Mouse (Mus musculus) stomach, embryonic 14.5 days (tissue): ENCODE data around the gene Scyl1. TPM values are rescaled to one million over a fixed set of nuclear protein-coding genes. Genes with fewer than 3 reads are reported as not detected.
A peak's percentile ranks its signal among the peaks of the same experiment; 100 is the strongest.

Experiments used
- ATAC-seq: fragments of 200-750 bp; cut with Nextera tagmentation; 2 replicates; pipeline ENCODE4 v1.8.0; 2017; ENCODE audit warnings: low read depth, moderate TSS enrichment; ENCODE audit not compliant: insufficient number of reproducible peaks, insufficient read depth, low FRiP score
- H3K27ac ChIP-seq: fragments of 300-500 bp; sonication (generic); 2 replicates; pipeline ENCODE4 v1.5.1; 2014; ENCODE audit warnings: mild to moderate bottlenecking, low read length, moderate library complexity, mixed read lengths
- H3K27me3 ChIP-seq: fragments of 300-500 bp; sonication (generic); 2 replicates; pipeline ENCODE4 v1.6.1; 2014; ENCODE audit warnings: low read length, control low read depth, mixed read lengths; ENCODE audit not compliant: control insufficient read depth, insufficient read depth
- H3K36me3 ChIP-seq: fragments of 300-500 bp; sonication (generic); 2 replicates; pipeline ENCODE4 v1.6.1; 2014; ENCODE audit warnings: mild to moderate bottlenecking, control low read depth, low read length, moderate library complexity, mixed read lengths; ENCODE audit not compliant: control insufficient read depth, insufficient read depth
- H3K4me1 ChIP-seq: fragments of 300-500 bp; sonication (generic); 2 replicates; pipeline ENCODE4 v1.6.1; 2014; ENCODE audit warnings: low read length, control low read depth, mixed read lengths; ENCODE audit not compliant: control insufficient read depth, insufficient read depth
- H3K4me2 ChIP-seq: fragments of 300-500 bp; sonication (generic); replicated peaks from 2 replicates; pipeline ENCODE4 v1.6.1; 2014; ENCODE audit warnings: low read depth, low read length, control low read depth
- H3K4me3 ChIP-seq: fragments of 300-500 bp; sonication (generic); 2 replicates; pipeline ENCODE4 v1.5.1; 2014; ENCODE audit warnings: low read depth, low read length, control low read depth
- H3K9ac ChIP-seq: fragments of 300-500 bp; sonication (generic); replicated peaks from 2 replicates; pipeline ENCODE4 v1.6.1; 2014; ENCODE audit warnings: low read depth, mild to moderate bottlenecking, control low read depth, low read length, moderate library complexity, mixed read lengths
- H3K9me3 ChIP-seq: fragments of 300-500 bp; sonication (generic); 2 replicates; pipeline ENCODE4 v1.6.1; 2016; ENCODE audit warnings: low read depth, low read length, control low read depth; ENCODE audit not compliant: control insufficient read depth
- WGBS: fragments of 180-500 bp; shearing (Covaris S2); extraction: QIAGEN DNeasy Blood & Tissue Kit; methylation state at CpG from one replicate; pipeline ENCODE4 v1.1.7; 2014; 5-methylcytosine and 5-hydroxymethylcytosine counted together
- polyA plus RNA-seq: library from polyadenylated mRNA; unstranded; fragments of >200 nt; fragmentation: Nextera tagmentation; extraction: Ambion mirVana; gene quantifications from 2 replicates; pipeline ENCODE4 v1.2.1, GENCODE M21; 2014

The Scyl1 gene
- polyA plus RNA-seq, 1 experiment from 2014 or later = 67.6 TPM

DNA sequence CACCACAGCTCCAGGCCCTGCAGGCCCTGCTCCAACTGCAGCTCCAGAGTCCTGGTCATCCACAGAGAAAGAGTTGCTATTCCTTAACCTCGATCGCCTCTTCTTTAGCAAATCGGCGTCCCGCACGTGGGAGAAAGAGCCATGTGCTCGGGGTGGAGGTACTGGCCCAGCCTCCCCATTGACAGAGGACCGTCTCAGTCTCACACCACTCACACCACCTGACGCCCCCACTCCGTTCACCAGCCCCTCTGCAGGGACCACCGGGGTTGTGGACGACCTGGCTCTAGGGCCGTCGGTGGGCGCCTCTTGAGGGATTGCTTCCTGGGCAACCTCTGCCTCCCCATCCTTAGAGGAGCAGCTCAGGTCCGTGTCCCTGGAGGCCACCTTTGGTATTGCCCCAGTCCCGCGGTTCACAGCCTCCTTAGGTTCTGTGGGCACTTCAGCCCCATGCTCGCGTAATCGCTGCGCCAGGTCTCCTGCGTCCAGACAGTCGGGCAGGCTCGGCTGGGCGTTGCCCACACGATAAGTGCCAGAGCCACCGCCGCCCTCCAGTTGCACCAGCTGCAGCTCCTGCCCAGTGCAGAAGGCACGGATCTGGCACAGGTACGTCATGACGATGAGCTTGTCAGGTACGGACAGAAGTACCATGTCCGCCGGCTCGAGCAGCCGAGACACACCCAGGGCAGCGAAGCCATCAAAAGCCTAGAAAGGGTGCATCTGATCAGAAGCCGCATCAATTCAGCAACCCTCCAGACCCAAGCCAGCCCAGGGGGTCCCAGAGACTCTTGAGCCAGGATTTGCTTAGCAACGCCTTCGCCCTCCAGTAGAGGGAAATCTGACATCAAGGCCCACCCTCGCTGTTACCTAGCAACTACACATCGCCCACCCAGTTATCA lies 55.2 kb downstream of the Scyl1 start:
- Histone ChIP-seq H3K4me3 (no peak overlapping the region), H3K27ac (no peak overlapping the region), H3K4me2 (no peak overlapping the region), H3K9ac (no peak overlapping the region), H3K9me3 (no peaks in the 10 kb centered on the region), H3K27me3 (no peaks in the 10 kb centered on the region), H3K36me3 (peaks cover 41% of the 10 kb centered on the region), H3K4me1 (peaks cover 14% of the 10 kb centered on the region; the same call in 1 of the 2 replicates)
- ATAC-seq = peak; percentile 33
- 29% methylated on average over 43 of the region's 43 CpGs for WGBS

DNA sequence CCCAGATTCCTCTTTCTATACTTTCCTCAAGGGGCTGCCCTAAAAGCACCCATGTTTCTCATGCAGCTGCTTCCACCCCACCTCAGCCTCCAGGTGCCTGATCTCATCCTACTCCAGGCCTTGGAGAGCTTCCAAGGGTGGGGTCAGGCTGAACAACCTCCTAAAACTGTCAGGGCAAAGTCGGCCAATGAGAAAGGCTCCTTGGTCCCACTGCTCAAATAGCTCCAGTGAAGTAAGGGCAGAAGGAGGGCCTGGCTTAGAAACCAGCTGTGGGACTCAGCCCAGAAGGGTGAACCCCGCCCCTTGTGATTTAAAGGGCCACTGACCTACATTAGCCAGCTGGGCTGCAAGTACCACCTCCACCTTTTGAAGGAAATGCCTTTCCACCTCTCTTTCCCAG lies 57.5 kb downstream of the Scyl1 start:
- ATAC-seq = peak; percentile 83
- WGBS = 10% methylated on average over 2 of the region's 2 CpGs
- Histone ChIP-seq H3K4me1 (peaks cover 14% of the 10 kb centered on the region; the same call in 1 of the 2 replicates), H3K9ac (no peak overlapping the region), H3K4me2 (0 out of 2 replicates have a peak overlapping the region, but pooled peaks have one; percentile 3), H3K36me3 (peaks cover 29% of the 10 kb centered on the region), H3K4me3 (no peak overlapping the region), H3K27ac (peak overlapping the region; percentile 74), H3K9me3 (no peaks in the 10 kb centered on the region), H3K27me3 (no peaks in the 10 kb centered on the region)

DNA sequence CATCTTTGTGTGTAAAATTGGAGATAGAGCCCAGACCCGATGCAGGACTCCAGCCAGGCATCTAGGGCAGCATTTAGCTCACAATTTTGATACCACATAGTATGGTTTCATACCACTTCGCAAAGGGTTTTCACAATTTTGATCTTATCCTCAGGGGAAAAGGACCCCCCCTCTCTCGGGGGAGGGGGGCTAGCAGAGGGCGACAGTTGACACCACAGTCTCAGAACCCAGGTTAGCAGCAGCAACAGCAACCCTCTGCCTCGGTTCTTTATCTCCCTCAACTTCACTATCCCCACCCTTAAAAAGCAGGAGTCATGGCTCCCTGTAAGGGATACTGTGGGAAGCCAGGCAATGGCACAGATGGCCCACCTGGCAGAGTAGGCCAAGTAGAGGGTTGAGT lies 58.0 kb downstream of the Scyl1 start:
- H3K4me1 ChIP-seq = peaks cover 14% of the 10 kb centered on the region; the same call in 1 of the 2 replicates
- no peak overlapping the region for H3K4me3 ChIP-seq
- H3K9ac ChIP-seq = no peak overlapping the region
- peak overlapping the region; percentile 74 for H3K27ac ChIP-seq
- ATAC-seq = no peak; the same call in 1 of the 2 replicates
- 0 out of 2 replicates have a peak overlapping the region, but pooled peaks have one; percentile 3 for H3K4me2 ChIP-seq
- 61% methylated on average over 5 of the region's 5 CpGs for WGBS
- H3K9me3 ChIP-seq = no peaks in the 10 kb centered on the region
- H3K36me3 ChIP-seq = peaks cover 29% of the 10 kb centered on the region
- no peaks in the 10 kb centered on the region for H3K27me3 ChIP-seq

DNA sequence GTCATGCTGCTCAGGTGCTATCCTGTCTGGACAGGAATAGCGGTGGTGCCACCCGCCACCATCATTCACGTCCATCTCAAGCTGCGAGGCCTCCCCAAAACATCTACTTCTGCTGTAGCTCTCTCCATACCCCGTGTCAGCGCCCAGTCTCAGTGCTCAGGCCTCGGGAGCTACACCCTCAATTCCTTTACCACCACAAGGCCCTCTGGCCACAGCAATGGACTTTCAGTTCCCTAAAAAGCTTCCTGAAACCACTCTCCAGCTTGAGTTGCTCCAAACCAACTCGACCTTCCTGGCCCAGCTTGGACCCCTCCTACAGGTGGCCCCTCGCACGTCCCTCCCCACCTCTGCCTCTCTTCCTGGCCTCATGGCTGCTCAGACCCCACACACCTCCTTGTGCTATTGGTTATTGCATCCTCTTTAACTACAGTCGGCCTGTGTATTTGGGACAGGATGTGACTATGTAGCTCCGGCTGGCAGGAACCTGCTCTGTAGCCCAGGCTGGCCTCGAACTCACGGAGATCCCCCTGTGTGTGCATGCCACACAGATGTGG lies 59.2 kb downstream of the Scyl1 start:
- Histone ChIP-seq H3K9ac (no peak overlapping the region), H3K4me2 (no peak overlapping the region), H3K9me3 (no peaks in the 10 kb centered on the region), H3K36me3 (peaks cover 38% of the 10 kb centered on the region), H3K4me1 (peaks cover 14% of the 10 kb centered on the region; the same call in 1 of the 2 replicates), H3K27ac (no peak overlapping the region), H3K27me3 (no peaks in the 10 kb centered on the region), H3K4me3 (no peak overlapping the region)
- ATAC-seq = no peak
- WGBS = 90% methylated on average over 14 of the region's 14 CpGs

DNA sequence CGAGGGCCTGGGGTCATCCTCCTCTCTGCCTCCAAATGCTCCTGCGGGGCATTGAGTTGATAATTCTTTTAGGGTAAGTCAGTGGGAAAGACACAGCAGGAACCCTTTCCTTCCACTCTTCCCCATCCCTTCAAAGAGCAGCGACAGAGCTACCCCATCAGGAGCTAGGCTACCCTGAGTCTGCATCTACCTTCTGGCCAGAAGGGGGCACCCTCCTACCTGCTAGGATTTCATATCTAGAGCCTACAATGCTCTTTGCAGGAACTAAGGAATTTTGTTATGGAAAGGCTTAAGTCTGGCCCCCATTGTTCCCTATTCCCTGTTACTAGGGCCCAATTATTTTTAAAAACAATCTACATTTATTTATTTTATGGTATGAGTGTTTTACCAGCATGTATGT lies 60.0 kb downstream of the Scyl1 start:
- ATAC-seq = no peak
- Histone ChIP-seq H3K9ac (no peak overlapping the region), H3K36me3 (peaks cover 38% of the 10 kb centered on the region), H3K27me3 (no peaks in the 10 kb centered on the region), H3K4me2 (no peak overlapping the region), H3K4me1 (peaks cover 14% of the 10 kb centered on the region; the same call in 1 of the 2 replicates), H3K9me3 (no peaks in the 10 kb centered on the region), H3K4me3 (no peak overlapping the region), H3K27ac (no peak overlapping the region)
- 21% methylated on average over 3 of the region's 3 CpGs for WGBS

DNA sequence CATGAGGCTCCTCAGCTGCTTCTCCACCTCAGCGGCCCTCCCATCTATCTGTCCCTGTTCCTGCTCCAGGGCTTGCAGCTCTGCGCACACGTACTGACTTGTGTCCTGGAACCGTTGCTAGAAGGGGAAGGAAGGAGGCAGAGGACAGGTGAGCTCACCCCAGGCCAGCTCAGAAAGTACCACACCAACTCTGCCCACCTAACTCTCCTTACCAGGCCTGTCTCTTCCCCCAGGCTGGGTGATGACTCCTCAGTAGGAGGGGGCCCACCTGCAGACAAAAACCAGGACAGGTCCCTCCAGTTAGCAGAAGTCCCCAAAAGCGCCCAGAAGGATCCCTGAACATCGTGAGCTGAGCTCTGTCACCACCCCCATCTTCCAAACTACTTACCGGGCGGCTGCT lies 60.6 kb downstream of the Scyl1 start:
- H3K9me3 ChIP-seq = no peaks in the 10 kb centered on the region
- no peak for ATAC-seq
- no peaks in the 10 kb centered on the region for H3K27me3 ChIP-seq
- no peak overlapping the region for H3K27ac ChIP-seq
- H3K36me3 ChIP-seq = peaks cover 40% of the 10 kb centered on the region
- H3K4me1 ChIP-seq = peaks cover 19% of the 10 kb centered on the region; the same call in 1 of the 2 replicates
- no peak overlapping the region for H3K4me3 ChIP-seq
- no peak overlapping the region for H3K4me2 ChIP-seq
- 87% methylated on average over 8 of the region's 8 CpGs for WGBS
- H3K9ac ChIP-seq = no peak overlapping the region

DNA sequence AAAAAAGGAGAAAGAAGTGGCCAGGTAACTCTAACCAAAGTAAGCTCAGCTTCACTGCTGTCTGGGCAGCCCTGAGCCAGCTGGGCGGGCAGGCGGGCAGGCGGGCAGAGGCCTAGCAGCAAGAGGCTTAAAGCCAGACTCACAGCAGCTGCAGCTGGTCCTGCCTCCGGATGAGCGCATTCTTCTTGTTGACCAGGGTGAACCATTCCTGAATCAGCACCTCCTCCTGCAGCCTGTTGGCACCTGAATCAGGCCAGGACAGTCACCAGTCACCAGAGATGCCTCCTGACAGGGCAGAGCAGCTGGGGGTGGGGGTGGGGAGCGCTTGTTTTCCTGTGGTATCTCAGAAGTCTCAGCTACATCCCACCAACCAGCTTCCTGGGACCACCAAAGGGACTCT lies 61.2 kb downstream of the Scyl1 start:
- H3K27ac ChIP-seq = no peak overlapping the region
- 94% methylated on average over 6 of the region's 6 CpGs for WGBS
- H3K27me3 ChIP-seq = no peaks in the 10 kb centered on the region
- peaks cover 38% of the 10 kb centered on the region for H3K36me3 ChIP-seq
- ATAC-seq = no peak
- H3K9me3 ChIP-seq = no peaks in the 10 kb centered on the region
- no peak overlapping the region for H3K4me2 ChIP-seq
- no peak overlapping the region for H3K4me3 ChIP-seq
- no peak overlapping the region for H3K9ac ChIP-seq
- peaks cover 21% of the 10 kb centered on the region; the same call in 1 of the 2 replicates for H3K4me1 ChIP-seq
